Mouse (Mus musculus): ENCODE results near the gene 1700001L19Rik. TPM values are rescaled to one million over a fixed set of nuclear protein-coding genes. Genes with fewer than 3 reads are reported as not detected.

Gene 1700001L19Rik
- polyA plus RNA-seq, 1 experiment from 2014 or later: 1.6 TPM

GRCm38 (mm10) chr13:68642786-68643185, 45.6 kb downstream of the 1700001L19Rik start:
- Histone ChIP-seq H3K4me3 (no peak overlapping the region), H3K27me3 (ENCODE audit: insufficient read depth, poor library complexity, severe bottlenecking) (no peaks in the 10 kb centered on the region), H3K27ac (no peak overlapping the region), H3K4me1 (replicated peaks) (no peaks in the 10 kb centered on the region), H3K9me3 (no peaks in the 10 kb centered on the region), H3K36me3 (no peaks in the 10 kb centered on the region)
- WGBS: 92% methylated on average over 1 of the region's 1 CpGs
- no peak for DNase-seq (ENCODE audit: low spot score)

Other genes starting within 250 kb of the 1700001L19Rik start
- gene Mtrr, start 15.3 kb upstream of the 1700001L19Rik start, polyA plus RNA-seq (2016; fragmentation: Nextera tagmentation; extraction: Ambion mirVana): 21.2 and 22.0 TPM in 2 replicates
- 38.2 and 49.3 TPM in 2 replicates for gene Fastkd3, start 15.2 kb upstream of the 1700001L19Rik start, polyA plus RNA-seq (2016; fragmentation: Nextera tagmentation; extraction: Ambion mirVana)